Mouse (Mus musculus) frontal cortex, postnatal 10 days (tissue): Measurements from ENCODE around the gene Nlgn2.

Experiments used
- DNase-seq, 2 experiments: peaks; one replicate each; pipeline ENCODE4 v3.0.0; 2022; ENCODE audit warnings: low spot score in 2 of 2, mixed read lengths in 1 of 2

Nlgn2 gene

GRCm38 (mm10) chr11:69837604-69837951 lies at the start of gene Nlgn2:
Nlgn2 (minus strand) TSS chr11:69837784.
- DNase-seq, result no peak

GRCm38 (mm10) chr11:69886907-69887635 lies 49.5 kb upstream of the Nlgn2 start:
- DNase-seq, result no peak

- no peak for DNase-seq
Measured at GRCm38 (mm10) chr11:69884663-69885062, 47.1 kb upstream of the Nlgn2 start.

- no peak for DNase-seq
Measured at GRCm38 (mm10) chr11:69884240-69884639, 46.7 kb upstream of the Nlgn2 start.

- DNase-seq, result no peak
Measured at GRCm38 (mm10) chr11:69883527-69884151, 46.1 kb upstream of the Nlgn2 start.

- DNase-seq, result no peak
Measured at GRCm38 (mm10) chr11:69883066-69883465, 45.5 kb upstream of the Nlgn2 start.

- DNase-seq, result no peak
Measured at GRCm38 (mm10) chr11:69881787-69882670, 44.4 kb upstream of the Nlgn2 start.

GRCm38 (mm10) chr11:69880853-69881603 lies 43.4 kb upstream of the Nlgn2 start, which contains the start of gene Kctd11:
Kctd11 (minus strand) TSS chr11:69881406.
- DNase-seq, result peak; percentile 62 to 68

- DNase-seq, result peak in 1 of 2 experiments; percentile 57
Measured at GRCm38 (mm10) chr11:69880506-69880852, 42.9 kb upstream of the Nlgn2 start.

GRCm38 (mm10) chr11:69879711-69880110 lies 42.1 kb upstream of the Nlgn2 start:
- peak in 1 of 2 experiments; percentile 8 for DNase-seq

- no peak for DNase-seq
Measured at GRCm38 (mm10) chr11:69878952-69879351, 41.4 kb upstream of the Nlgn2 start.

- DNase-seq, result no peak
Measured at GRCm38 (mm10) chr11:69878399-69878798, 40.8 kb upstream of the Nlgn2 start.

- no peak for DNase-seq
Measured at GRCm38 (mm10) chr11:69877878-69878277, 40.3 kb upstream of the Nlgn2 start, which contains the start of gene Tmem95. Tmem95 (minus strand) TSS chr11:69878018.

- DNase-seq, result peak; percentile 57 to 77
Measured at GRCm38 (mm10) chr11:69876867-69877266, 39.3 kb upstream of the Nlgn2 start.

GRCm38 (mm10) chr11:69876186-69876585 lies 38.6 kb upstream of the Nlgn2 start:
- DNase-seq, result no peak

- no peak for DNase-seq
Measured at GRCm38 (mm10) chr11:69872451-69872850, 34.9 kb upstream of the Nlgn2 start.

- DNase-seq, result no peak
Measured at GRCm38 (mm10) chr11:69871822-69872221, 34.2 kb upstream of the Nlgn2 start.

- no peak for DNase-seq
Measured at GRCm38 (mm10) chr11:69870289-69871069, 32.9 kb upstream of the Nlgn2 start.

GRCm38 (mm10) chr11:69867335-69867734 lies 29.8 kb upstream of the Nlgn2 start:
- no peak for DNase-seq

- no peak for DNase-seq
Measured at GRCm38 (mm10) chr11:69865561-69865960, 28.0 kb upstream of the Nlgn2 start.
